In genomic region chr7:140938436-140938835, GRCm38 (mm10) we compare ENCODE assay signal across 16 mouse cellular contexts. TPM values are rescaled to one million over a fixed set of nuclear protein-coding genes. Genes with fewer than 3 reads are reported as not detected.
DNase-seq lines count a peak whose midpoint lies in the region; ATAC-seq and TF ChIP-seq lines count a peak whose summit lies in the region.
"Had no signal": no experiment of that assay in that cellular context is flagged by ENCODE, and none has a peak within 500 bp of the region (broad histone marks: within the 10 kb centered on the region; RNA-seq: fewer than 3 reads in every experiment).

No protein-coding gene starts in this region.

- no peak for ATAC-seq in kidney, embryonic 14.5 days (ENCODE audit: low FRiP score, low TSS enrichment)
- ATAC-seq: forebrain, embryonic 16.5 days; Patski had no signal

- H3K9ac ChIP-seq in kidney, embryonic 14.5 days (ENCODE audit: low read depth, low read length) = no peak overlapping the region
- H3K9ac ChIP-seq: embryonic facial prominence, embryonic 15.5 days; limb, embryonic 15.5 days had no signal

- no peak overlapping the region for H3K27ac ChIP-seq in kidney, adult 2 months (ENCODE audit: insufficient read depth, low read depth, low read length)
- no peak overlapping the region for H3K27ac ChIP-seq in kidney, embryonic 14.5 days (ENCODE audit: low read depth, low read length)

- no peaks in the 10 kb centered on the region for H3K36me3 ChIP-seq in kidney, adult 2 months (ENCODE audit: control insufficient read depth, insufficient read depth, low read length)
- no peaks in the 10 kb centered on the region for H3K36me3 ChIP-seq in kidney, embryonic 14.5 days (ENCODE audit: control insufficient read depth, insufficient read depth, low read length)
- H3K36me3 ChIP-seq: limb, embryonic 15.5 days had no signal

- H3K4me2 ChIP-seq in kidney, embryonic 14.5 days (replicated peaks; ENCODE audit: low read depth, low read length) = no peak overlapping the region
- H3K4me2 ChIP-seq: limb, embryonic 15.5 days had no signal

- no peaks in the 10 kb centered on the region for H3K9me3 ChIP-seq in kidney, embryonic 14.5 days (ENCODE audit: control insufficient read depth, low read length)
- H3K9me3 ChIP-seq: embryonic facial prominence, embryonic 15.5 days; limb, embryonic 15.5 days had no signal

- DNase-seq in kidney, adult 2 months = peak; percentile 42
- peak; percentile 58 for DNase-seq in thymus, postnatal 4 days
- DNase-seq in thymus, adult 18-20 months = no peak
- DNase-seq in c-Kit-positive CD71-positive TER-119-negative erythroid progenitor cells, embryonic 14.5 days (ENCODE audit: low read depth) = peak; percentile 25
- no peak for DNase-seq in layer of hippocampus, adult 9-11 months
- DNase-seq in urinary bladder, postnatal 10 days (ENCODE audit: low spot score) = no peak
- DNase-seq: adrenal gland, postnatal 25 days; cerebellum, adult 9-11 months; layer of hippocampus, postnatal 36 days; spleen, adult 18-20 months had no signal

- WGBS in kidney, adult 2 months = 52% methylated on average over 3 of the region's 3 CpGs
- WGBS in kidney, embryonic 14.5 days = 52% methylated on average over 3 of the region's 3 CpGs

- peak; percentile 67 for TF ChIP-seq CTCF in kidney, adult 2 months (conservative IDR thresholded peaks at IDR 0.05; ENCODE audit: insufficient read depth, insufficient read length, low read depth, low read length)

- no peak overlapping the region for H3K4me3 ChIP-seq in kidney, adult 2 months (ENCODE audit: insufficient read depth, low read depth, low read length)
- H3K4me3 ChIP-seq in kidney, embryonic 14.5 days (ENCODE audit: low read length) = no peak overlapping the region
- H3K4me3 ChIP-seq: embryonic facial prominence, embryonic 15.5 days; limb, embryonic 15.5 days had no signal

- no peaks in the 10 kb centered on the region; the same call in 1 of the 2 replicates for H3K4me1 ChIP-seq in kidney, adult 2 months (ENCODE audit: control insufficient read depth, insufficient read depth, low read length)
- H3K4me1 ChIP-seq in kidney, embryonic 14.5 days (ENCODE audit: control insufficient read depth, insufficient read depth, low read length) = peaks cover 15% of the 10 kb centered on the region; the same call in 1 of the 2 replicates

- H3K27me3 ChIP-seq in kidney, adult 2 months (replicated peaks; ENCODE audit: control insufficient read depth, insufficient read depth, low read length) = no peaks in the 10 kb centered on the region
- H3K27me3 ChIP-seq in kidney, embryonic 14.5 days (ENCODE audit: control insufficient read depth, insufficient read depth, low read length) = peaks cover 13% of the 10 kb centered on the region

- no peak for TF ChIP-seq POLR2A in kidney, adult 2 months (IDR thresholded peaks at IDR 0.05; ENCODE audit: low read depth, low read length)

RNA-seq across cellular contexts. Expression of gene Pgghg, which starts 2.8 kb away (rescaled TPM):
- 58.0 and 71.2 TPM in 2 replicates for polyA plus RNA-seq in kidney, adult 2 months (2012; rRNA removed)
- 15.9 and 20.5 TPM in 2 replicates for polyA plus RNA-seq in kidney, embryonic 14.5 days (2014; fragmentation: Nextera tagmentation; extraction: Ambion mirVana)

RNA-seq across cellular contexts. Expression of gene Ifitm5, which starts 11.7 kb away (rescaled TPM):
- 0.87 and 1.4 TPM in 2 replicates for polyA plus RNA-seq in kidney, adult 2 months (2012; rRNA removed)
- 2.2 and 2.6 TPM in 2 replicates for polyA plus RNA-seq in kidney, embryonic 14.5 days (2014; fragmentation: Nextera tagmentation; extraction: Ambion mirVana)

RNA-seq across cellular contexts. Expression of gene Gm45717, which starts 17.3 kb away (rescaled TPM):
- 0.27 TPM in 1 of 2 replicates, not detected in the other for polyA plus RNA-seq in kidney, adult 2 months (2012; rRNA removed)
- not detected in 2 replicates for polyA plus RNA-seq in kidney, embryonic 14.5 days (2014; fragmentation: Nextera tagmentation; extraction: Ambion mirVana)
- polyA plus RNA-seq: embryonic facial prominence, embryonic 15.5 days; forebrain, embryonic 16.5 days; thymus, postnatal 0 days had no signal

RNA-seq across cellular contexts. Expression of gene Ifitm2, which starts 17.4 kb away (rescaled TPM):
- 642 and 737 TPM in 2 replicates for polyA plus RNA-seq in kidney, adult 2 months (2012; rRNA removed)
- 1,039 and 1,151 TPM in 2 replicates for polyA plus RNA-seq in kidney, embryonic 14.5 days (2014; fragmentation: Nextera tagmentation; extraction: Ambion mirVana)

RNA-seq across cellular contexts. Expression of gene Nlrp6, which starts 17.7 kb away (rescaled TPM):
- 56.6 and 70.7 TPM in 2 replicates for polyA plus RNA-seq in kidney, adult 2 months (2012; rRNA removed)
- polyA plus RNA-seq in kidney, embryonic 14.5 days (2014; fragmentation: Nextera tagmentation; extraction: Ambion mirVana) = 0.17 and 0.61 TPM in 2 replicates
- polyA plus RNA-seq: Patski had no signal

Comparison
In these comparisons a context has a peak if more than half of its experiments do, and no peak if none do; other contexts are left out.
1. DNase-seq: peak in kidney, adult 2 months (single experiment), thymus, postnatal 4 days (single experiment) and c-Kit-positive CD71-positive TER-119-negative erythroid progenitor cells, embryonic 14.5 days (single experiment); none in thymus, adult 18-20 months (0 of 2), layer of hippocampus, adult 9-11 months (single experiment) and urinary bladder, postnatal 10 days (single experiment).